Mouse (Mus musculus): ENCODE data around the gene Plekhg1. TPM values are rescaled to one million over a fixed set of nuclear protein-coding genes. Genes with fewer than 3 reads are reported as not detected.

The Plekhg1 gene
- polyA plus RNA-seq (2015; fragmentation: Nextera tagmentation; extraction: Ambion mirVana), result 7.6 and 8.7 TPM in 2 replicates

DNA sequence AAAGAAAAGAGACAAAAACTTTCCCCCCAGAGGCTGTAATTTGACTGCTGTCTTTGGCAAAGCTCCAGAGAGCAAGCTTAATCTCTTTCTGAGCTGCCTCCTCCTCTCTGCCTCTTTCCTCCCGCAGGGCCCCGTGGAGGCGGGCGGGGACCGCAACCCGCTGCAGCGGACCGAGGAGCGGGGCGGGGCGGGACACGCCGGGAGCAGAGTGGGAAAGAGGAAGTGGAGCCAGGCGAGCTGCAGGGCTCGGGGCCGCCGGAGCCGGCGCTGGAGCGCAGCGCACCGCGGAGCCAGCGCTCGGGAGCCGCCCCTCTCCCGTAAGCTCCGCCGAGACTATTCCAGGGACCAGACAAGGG lies at the start of gene Plekhg1:
Gene Plekhg1 (plus strand): TSS at position 217 of the 356 bp plus-strand sequence.
- Histone ChIP-seq H3K9ac (peak within 1 kb of the TSS; percentile 75), H3K4me2 (peak within 1 kb of the TSS; percentile 96), H3K4me3 (peak within 1 kb of the TSS; percentile 61), H3K9me3 (no peaks in the 10 kb centered on the region), H3K4me1 (replicated peaks) (peaks cover 4% of the 10 kb centered on the region), H3K36me3 (no peaks in the 10 kb centered on the region), H3K27ac (replicated peaks) (peak within 1 kb of the TSS; percentile 79), H3K27me3 (no peaks in the 10 kb centered on the region)
- under 1% methylated on average over 29 of the region's 29 CpGs for WGBS
- peak; percentile 88 for ATAC-seq (ENCODE audit: low read depth)

DNA sequence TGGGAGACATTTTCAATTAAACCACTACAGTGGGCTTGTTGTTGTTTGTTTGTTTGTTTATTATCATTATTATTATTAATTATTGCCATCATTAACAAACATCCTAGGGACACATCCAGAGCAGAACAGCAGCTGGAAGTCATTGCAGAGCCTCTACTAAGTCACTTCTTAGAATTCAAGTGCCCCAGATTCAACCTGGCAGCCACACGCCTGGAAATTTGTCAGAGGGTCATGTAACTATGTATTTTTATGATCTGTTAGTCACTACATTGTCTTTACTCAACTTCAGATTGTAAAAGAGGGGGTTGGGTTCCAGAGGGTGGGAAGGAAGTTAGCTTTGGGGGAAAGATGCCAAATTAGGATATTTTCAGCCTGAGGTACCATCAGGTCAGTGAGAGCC lies 47.4 kb upstream of the Plekhg1 start:
- no peak overlapping the region for H3K4me3 ChIP-seq
- no peaks in the 10 kb centered on the region for H3K9me3 ChIP-seq
- H3K27ac ChIP-seq (replicated peaks), result no peak overlapping the region
- 77% methylated on average over 1 of the region's 1 CpGs for WGBS
- no peaks in the 10 kb centered on the region for H3K27me3 ChIP-seq
- H3K36me3 ChIP-seq, result no peaks in the 10 kb centered on the region
- no peak overlapping the region for H3K4me2 ChIP-seq
- no peak overlapping the region for H3K9ac ChIP-seq
- ATAC-seq (ENCODE audit: low read depth), result no peak
- peaks cover 6% of the 10 kb centered on the region; the same call in 1 of the 2 replicates for H3K4me1 ChIP-seq (replicated peaks)

DNA sequence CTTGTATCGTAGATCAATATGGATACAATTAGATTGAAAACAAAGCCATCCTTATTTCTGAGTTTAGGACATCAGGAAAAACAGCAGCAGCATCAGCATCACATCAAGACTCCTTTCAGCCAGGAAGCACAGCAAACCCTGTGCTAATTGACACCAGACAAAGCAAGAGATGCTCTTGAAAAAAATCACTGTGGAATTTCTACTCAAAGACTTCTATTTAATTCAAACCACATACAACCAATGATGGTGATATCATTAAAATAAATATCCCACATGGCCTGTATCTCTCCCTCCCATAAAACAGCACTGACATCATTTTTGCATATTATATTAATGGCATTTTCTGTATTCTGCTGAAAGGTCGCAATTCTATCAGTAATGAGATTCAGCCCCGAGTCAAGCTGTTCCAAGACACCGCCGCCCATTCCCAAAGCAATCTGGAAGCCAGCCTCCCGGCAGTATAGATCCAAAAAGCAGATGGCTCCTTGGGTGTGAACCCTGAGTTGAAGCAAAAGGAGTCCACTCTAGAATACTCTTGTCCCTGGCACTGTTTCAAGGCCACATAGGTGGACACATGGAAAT lies 46.4 kb upstream of the Plekhg1 start:
- ATAC-seq (ENCODE audit: low read depth), result peak; percentile 40; the same call in 1 of the 2 replicates
- Histone ChIP-seq H3K4me1 (replicated peaks) (peaks cover 6% of the 10 kb centered on the region; the same call in 1 of the 2 replicates), H3K36me3 (no peaks in the 10 kb centered on the region), H3K27ac (replicated peaks) (0 out of 2 replicates have a peak overlapping the region, but pooled peaks have one; percentile 14), H3K4me2 (no peak overlapping the region), H3K27me3 (no peaks in the 10 kb centered on the region), H3K9me3 (no peaks in the 10 kb centered on the region), H3K9ac (no peak overlapping the region), H3K4me3 (no peak overlapping the region)
- 43% methylated on average over 6 of the region's 6 CpGs for WGBS

DNA sequence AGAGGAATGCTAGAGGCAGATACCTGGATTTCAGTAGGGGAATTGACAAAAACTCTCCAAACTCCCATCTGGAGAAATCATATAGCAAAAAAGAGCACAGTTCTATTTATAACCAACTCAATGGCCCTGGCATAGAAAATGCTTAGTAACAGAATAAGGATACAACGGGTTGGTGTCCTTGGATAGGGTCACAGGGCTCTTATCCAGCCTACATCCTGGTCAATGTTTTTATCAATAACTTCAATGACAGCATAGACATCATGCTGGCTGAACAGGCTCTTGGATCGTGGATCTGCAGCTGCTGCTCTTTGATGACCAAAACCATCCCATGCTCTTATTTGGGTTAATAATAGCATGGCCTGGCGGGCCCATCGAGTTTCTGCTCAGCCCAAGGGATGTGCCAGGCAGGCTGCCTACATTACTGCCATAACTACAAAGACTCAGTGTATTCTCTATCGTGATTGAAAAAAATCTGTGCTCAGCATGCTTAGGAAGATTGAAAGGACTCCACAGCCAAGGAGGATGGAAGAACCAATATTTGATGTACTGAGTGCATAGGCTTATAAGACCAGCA lies 44.7 kb upstream of the Plekhg1 start:
- Histone ChIP-seq H3K4me3 (no peak overlapping the region), H3K9ac (no peak overlapping the region), H3K4me2 (no peak overlapping the region), H3K4me1 (replicated peaks) (peaks cover 6% of the 10 kb centered on the region; the same call in 1 of the 2 replicates), H3K27ac (replicated peaks) (no peak overlapping the region), H3K9me3 (no peaks in the 10 kb centered on the region), H3K36me3 (no peaks in the 10 kb centered on the region), H3K27me3 (no peaks in the 10 kb centered on the region)
- WGBS, result 84% methylated on average over 5 of the region's 5 CpGs
- ATAC-seq (ENCODE audit: low read depth), result no peak

DNA sequence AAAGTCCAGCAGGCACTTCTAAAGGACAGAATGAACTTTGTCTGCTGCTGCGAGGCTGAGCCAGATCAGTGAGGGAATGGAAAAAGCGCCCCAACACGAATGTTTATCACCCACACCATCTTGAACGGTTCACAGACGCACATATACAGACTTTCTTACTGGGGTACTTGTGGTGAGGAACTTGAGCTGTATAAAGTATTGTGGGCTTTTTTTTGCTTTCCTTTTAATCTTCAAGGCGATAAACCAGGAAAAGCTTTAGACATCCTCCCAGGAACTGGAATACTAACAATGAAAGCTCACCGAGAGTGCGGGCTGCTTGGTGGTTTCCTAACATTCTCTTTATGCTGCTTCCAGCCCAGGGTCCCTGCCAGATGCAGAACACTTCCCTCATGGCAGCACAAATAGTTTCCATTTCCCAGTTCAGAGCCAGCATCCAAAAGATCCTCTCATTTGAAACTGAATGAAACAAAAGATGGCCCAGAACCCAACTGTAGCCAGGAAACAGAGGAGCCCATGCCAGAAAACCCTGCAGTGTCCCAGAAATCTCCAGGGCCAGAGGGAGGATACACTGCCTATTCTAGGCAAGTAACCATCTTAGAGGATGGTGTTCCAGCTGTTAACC lies 43.3 kb upstream of the Plekhg1 start:
- H3K4me2 ChIP-seq, result no peak overlapping the region
- peaks cover 6% of the 10 kb centered on the region; the same call in 1 of the 2 replicates for H3K4me1 ChIP-seq (replicated peaks)
- WGBS, result 78% methylated on average over 8 of the region's 8 CpGs
- H3K9me3 ChIP-seq, result no peaks in the 10 kb centered on the region
- H3K36me3 ChIP-seq, result no peaks in the 10 kb centered on the region
- no peaks in the 10 kb centered on the region for H3K27me3 ChIP-seq
- H3K9ac ChIP-seq, result no peak overlapping the region
- no peak overlapping the region for H3K27ac ChIP-seq (replicated peaks)
- no peak overlapping the region for H3K4me3 ChIP-seq
- ATAC-seq (ENCODE audit: low read depth), result no peak

DNA sequence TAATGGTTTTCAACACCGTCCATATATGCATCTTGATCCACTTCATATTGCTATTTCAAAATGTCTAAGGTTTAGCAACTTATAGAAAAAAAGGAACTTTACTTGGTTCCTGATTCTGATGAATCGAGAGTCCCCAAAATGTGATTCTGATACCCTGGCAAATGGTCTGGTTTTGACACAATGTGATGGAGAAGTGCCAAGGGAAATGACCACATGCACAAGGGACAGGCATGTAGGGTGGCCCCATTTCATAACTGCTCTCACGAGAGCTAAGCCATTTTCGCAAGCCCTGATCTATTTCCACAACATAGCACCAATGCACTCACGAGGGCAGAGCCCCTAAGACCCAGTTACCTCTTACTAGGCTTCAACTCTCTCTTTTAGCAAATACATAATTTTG lies 42.7 kb upstream of the Plekhg1 start:
- no peak for ATAC-seq (ENCODE audit: low read depth)
- no peak overlapping the region for H3K4me3 ChIP-seq
- H3K36me3 ChIP-seq, result no peaks in the 10 kb centered on the region
- H3K27me3 ChIP-seq, result no peaks in the 10 kb centered on the region
- WGBS, result 86% methylated on average over 5 of the region's 5 CpGs
- no peak overlapping the region for H3K9ac ChIP-seq
- no peak overlapping the region for H3K27ac ChIP-seq (replicated peaks)
- peaks cover 6% of the 10 kb centered on the region; the same call in 1 of the 2 replicates for H3K4me1 ChIP-seq (replicated peaks)
- no peak overlapping the region for H3K4me2 ChIP-seq
- H3K9me3 ChIP-seq, result no peaks in the 10 kb centered on the region

DNA sequence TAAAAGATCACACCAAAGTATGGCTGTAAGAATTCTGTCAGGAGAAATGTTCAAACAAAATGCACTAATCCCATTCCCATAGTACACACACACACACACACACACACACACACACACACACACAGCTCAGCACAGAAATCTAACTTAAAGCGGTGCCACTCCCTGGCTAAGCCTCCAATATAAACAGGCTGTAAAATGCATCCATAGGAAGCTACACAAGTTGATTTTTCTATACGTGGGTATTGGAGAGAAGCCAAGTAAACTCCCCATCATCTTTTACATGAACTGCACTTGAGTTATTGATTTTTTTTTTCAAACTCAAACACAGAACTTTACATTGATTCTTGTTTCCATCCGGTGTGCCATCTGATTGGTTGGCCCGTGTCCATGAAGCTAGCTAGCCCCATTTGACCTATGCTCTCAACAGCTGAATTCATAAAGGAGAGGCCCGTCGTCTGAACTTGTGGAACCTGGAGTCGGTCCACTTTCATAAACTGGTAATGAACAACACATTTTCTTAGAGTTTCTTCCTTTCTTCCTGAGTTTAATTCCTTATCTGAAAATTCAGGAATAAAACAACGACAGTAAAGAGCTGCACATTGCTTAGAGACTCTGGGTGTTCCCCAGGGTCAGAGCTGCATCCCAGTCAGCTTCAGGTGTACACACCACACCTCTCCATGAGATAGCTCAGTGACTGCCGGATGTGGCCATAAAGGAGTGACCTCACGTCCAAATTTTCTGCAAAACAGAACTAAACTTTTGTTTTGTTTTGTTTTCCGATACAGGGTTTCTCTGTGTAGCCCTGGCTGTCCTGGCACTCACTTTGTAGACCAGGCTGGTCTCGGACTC lies 39.7 kb upstream of the Plekhg1 start:
- Histone ChIP-seq H3K27me3 (no peaks in the 10 kb centered on the region), H3K9me3 (no peaks in the 10 kb centered on the region)
- WGBS, result 75% methylated on average over 12 of the region's 12 CpGs

DNA sequence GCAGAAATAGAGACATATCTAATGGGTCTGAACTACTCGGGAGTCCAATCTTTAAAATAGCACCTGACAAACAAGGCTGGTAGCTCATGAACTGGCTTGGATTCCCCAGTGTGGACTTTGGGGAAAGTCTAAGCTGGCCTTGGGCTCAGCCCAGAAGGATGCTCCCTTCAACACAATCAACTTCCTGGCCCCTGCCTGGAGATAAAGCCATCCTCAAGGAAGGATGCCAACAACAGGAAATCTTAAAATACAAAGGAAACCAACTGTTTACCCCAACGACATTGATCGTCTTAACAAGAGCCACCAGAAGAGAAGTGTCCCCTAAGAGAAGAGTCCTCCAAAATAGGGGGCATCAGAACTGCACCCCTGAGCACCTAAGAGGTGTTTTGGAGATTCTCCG lies 38.3 kb upstream of the Plekhg1 start:
- Histone ChIP-seq H3K9me3 (no peaks in the 10 kb centered on the region), H3K4me1 (replicated peaks) (no peaks in the 10 kb centered on the region), H3K36me3 (no peaks in the 10 kb centered on the region), H3K4me2 (no peak overlapping the region), H3K4me3 (no peak overlapping the region), H3K27me3 (no peaks in the 10 kb centered on the region), H3K27ac (replicated peaks) (no peak overlapping the region), H3K9ac (no peak overlapping the region)
- WGBS, result 84% methylated on average over 4 of the region's 4 CpGs
- no peak for ATAC-seq (ENCODE audit: low read depth)

More for the DNA sequence above, 39.7 kb upstream of the Plekhg1 start:
- ATAC-seq (ENCODE audit: low read depth), result no peak
- Histone ChIP-seq H3K27ac (replicated peaks) (no peak overlapping the region), H3K4me3 (no peak overlapping the region), H3K9ac (no peak overlapping the region), H3K4me2 (no peak overlapping the region), H3K4me1 (replicated peaks) (no peaks in the 10 kb centered on the region), H3K36me3 (no peaks in the 10 kb centered on the region)

DNA sequence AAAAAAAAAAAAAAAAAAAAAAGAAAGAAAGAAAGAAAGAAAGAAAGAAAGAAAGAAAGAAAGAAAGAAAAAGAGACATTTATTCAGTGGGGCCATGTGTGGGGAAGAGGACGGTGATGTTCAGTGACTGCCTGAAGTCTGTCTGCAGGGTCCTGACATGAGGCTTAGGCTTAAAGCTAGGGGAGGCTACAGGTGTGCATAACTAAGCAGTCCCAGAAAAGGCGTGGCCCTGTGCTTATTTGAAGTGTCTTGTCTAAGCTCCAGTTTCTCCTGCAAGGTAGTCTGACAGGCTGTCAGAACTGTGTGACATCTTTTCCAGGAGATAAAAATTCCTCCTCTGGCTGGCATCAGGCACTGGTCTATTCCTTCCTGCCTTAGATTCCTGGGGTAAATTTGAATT lies 37.6 kb upstream of the Plekhg1 start:
- no peak overlapping the region for H3K4me3 ChIP-seq
- H3K4me1 ChIP-seq (replicated peaks), result no peaks in the 10 kb centered on the region
- H3K4me2 ChIP-seq, result no peak overlapping the region
- H3K27ac ChIP-seq (replicated peaks), result no peak overlapping the region
- no peak overlapping the region for H3K9ac ChIP-seq
- H3K36me3 ChIP-seq, result no peaks in the 10 kb centered on the region
- no peaks in the 10 kb centered on the region for H3K27me3 ChIP-seq
- no peaks in the 10 kb centered on the region for H3K9me3 ChIP-seq
- WGBS, result 73% methylated on average over 2 of the region's 2 CpGs
- no peak for ATAC-seq (ENCODE audit: low read depth)

DNA sequence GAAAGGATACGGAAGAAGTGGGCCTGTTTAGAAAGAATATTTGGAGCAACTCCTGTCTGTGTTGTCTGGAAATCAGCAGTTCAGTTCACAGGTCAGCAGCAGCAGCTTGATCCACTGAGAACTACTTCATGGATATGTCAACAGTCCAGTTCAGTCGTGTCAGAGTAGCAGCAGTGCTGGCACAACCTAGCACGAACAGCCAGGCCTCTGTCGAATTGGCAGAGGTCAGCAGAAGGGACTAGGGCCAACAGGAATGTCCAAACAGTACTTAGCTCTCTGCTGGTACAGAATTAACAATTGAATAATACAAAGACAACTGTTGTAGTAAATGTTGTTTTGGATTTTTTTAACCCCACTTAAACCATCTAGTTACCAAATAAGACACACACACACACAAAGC lies 33.9 kb upstream of the Plekhg1 start:
- Histone ChIP-seq H3K4me2 (no peak overlapping the region), H3K9me3 (no peaks in the 10 kb centered on the region), H3K36me3 (no peaks in the 10 kb centered on the region), H3K27me3 (no peaks in the 10 kb centered on the region), H3K4me1 (replicated peaks) (no peaks in the 10 kb centered on the region), H3K4me3 (no peak overlapping the region), H3K9ac (no peak overlapping the region), H3K27ac (replicated peaks) (no peak overlapping the region)
- no peak for ATAC-seq (ENCODE audit: low read depth)
- 84% methylated on average over 4 of the region's 4 CpGs for WGBS

DNA sequence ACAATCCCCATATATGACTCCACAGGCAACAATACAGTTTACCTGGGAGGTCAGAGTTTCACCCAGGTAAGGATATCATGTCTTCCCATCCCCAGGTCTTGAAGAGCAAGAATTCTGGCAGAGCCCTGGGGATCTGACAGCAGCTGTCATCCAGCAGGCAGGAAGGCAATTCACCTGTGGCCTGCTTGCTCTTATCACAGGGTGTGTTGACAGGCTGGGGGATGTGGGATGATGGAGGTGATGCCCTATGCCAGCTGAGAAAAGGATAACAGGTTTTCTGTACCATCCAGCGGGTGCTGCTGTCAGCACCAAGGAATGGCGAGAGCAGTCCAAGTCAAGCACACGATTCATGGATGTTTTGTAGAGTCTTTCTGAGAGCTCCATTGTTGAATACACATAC lies 30.1 kb upstream of the Plekhg1 start:
- H3K27me3 ChIP-seq, result no peaks in the 10 kb centered on the region
- no peak overlapping the region for H3K4me3 ChIP-seq
- H3K4me2 ChIP-seq, result no peak overlapping the region
- no peaks in the 10 kb centered on the region for H3K36me3 ChIP-seq
- H3K4me1 ChIP-seq (replicated peaks), result no peaks in the 10 kb centered on the region
- 85% methylated on average over 3 of the region's 3 CpGs for WGBS
- H3K27ac ChIP-seq (replicated peaks), result no peak overlapping the region
- no peak for ATAC-seq (ENCODE audit: low read depth)
- no peaks in the 10 kb centered on the region for H3K9me3 ChIP-seq
- no peak overlapping the region for H3K9ac ChIP-seq

All from neural tube, embryonic 13.5 days (tissue).